Mouse (Mus musculus): ENCODE data around the gene Il23a. TPM values are rescaled to one million over a fixed set of nuclear protein-coding genes. Genes with fewer than 3 reads are reported as not detected.
A peak's percentile ranks its signal among the peaks of the same experiment; 100 is the strongest.
"Not testable (repeated sequence)": the region's sequence is repeated elsewhere in the genome, so short reads cannot be mapped to it uniquely, and the experiment has no call there.

Gene Il23a
- total and polyA plus RNA-seq, 2 experiments from 2014 or later, result 5.2 to 6.8 TPM

- WGBS, result 29% methylated on average over 11 of the region's 11 CpGs
- Histone ChIP-seq H3K9ac (replicated peaks; ENCODE audit: low read depth, low read length) (peak overlapping the region; percentile 21), H3K4me2 (ENCODE audit: low read depth, low read length) (peak overlapping the region; percentile 33), H3K27me3 (ENCODE audit: control insufficient read depth, insufficient read depth, low read length) (no peaks in the 10 kb centered on the region), H3K36me3 (replicated peaks; ENCODE audit: control insufficient read depth, insufficient read depth, low read length) (peaks cover 8% of the 10 kb centered on the region; the same call in 1 of the 2 replicates), H3K9me3 (replicated peaks; ENCODE audit: control insufficient read depth, low read length) (no peaks in the 10 kb centered on the region), H3K27ac (ENCODE audit: low read depth) (peak overlapping the region; percentile 79), H3K4me3 (ENCODE audit: low read depth, low read length) (peak overlapping the region; percentile 14), H3K4me1 (ENCODE audit: control insufficient read depth, insufficient read depth) (peaks cover 24% of the 10 kb centered on the region)
- DNase-seq (ENCODE audit: low spot score) (peak; percentile 85), ATAC-seq (ENCODE audit: insufficient read depth, low read depth) (peak; percentile 92)
- TF ChIP-seq CTCF (IDR thresholded peaks at IDR 0.05; ENCODE audit: low read depth), result no peak
- no peak for TF ChIP-seq EP300 (IDR thresholded peaks at IDR 0.05; ENCODE audit: low read depth)
Observed at GRCm38 (mm10) chr10:128297622-128298021, 930 bp downstream of the Il23a start.

- H3K9me3 ChIP-seq (replicated peaks; ENCODE audit: control insufficient read depth, low read length), result no peaks in the 10 kb centered on the region
- H3K4me1 ChIP-seq (ENCODE audit: control insufficient read depth, insufficient read depth), result peaks cover 20% of the 10 kb centered on the region
- H3K36me3 ChIP-seq (replicated peaks; ENCODE audit: control insufficient read depth, insufficient read depth, low read length), result peaks cover 12% of the 10 kb centered on the region
- H3K27ac ChIP-seq (ENCODE audit: low read depth), result peak overlapping the region; percentile 79
- DNase-seq (ENCODE audit: low spot score) (no peak), ATAC-seq (ENCODE audit: insufficient read depth, low read depth) (peak; percentile 3; the same call in 1 of the 2 replicates)
- H3K4me3 ChIP-seq (ENCODE audit: low read depth, low read length), result peak overlapping the region; percentile 14
- H3K9ac ChIP-seq (replicated peaks; ENCODE audit: low read depth, low read length), result peak overlapping the region; percentile 21; the same call in 1 of the 2 replicates
- no peaks in the 10 kb centered on the region for H3K27me3 ChIP-seq (ENCODE audit: control insufficient read depth, insufficient read depth, low read length)
- TF ChIP-seq EP300 (IDR thresholded peaks at IDR 0.05; ENCODE audit: low read depth), result no peak
- no peak for TF ChIP-seq CTCF (IDR thresholded peaks at IDR 0.05; ENCODE audit: low read depth)
- peak overlapping the region; percentile 33 for H3K4me2 ChIP-seq (ENCODE audit: low read depth, low read length)
- WGBS, result 35% methylated on average over 4 of the region's 4 CpGs
Observed at GRCm38 (mm10) chr10:128297221-128297620, 1.3 kb downstream of the Il23a start.

GRCm38 (mm10) chr10:128296370-128297090 is 2.0 kb downstream of the Il23a start:
- no peak overlapping the region for H3K4me3 ChIP-seq (ENCODE audit: low read depth, low read length)
- DNase-seq (ENCODE audit: low spot score) (no peak), ATAC-seq (ENCODE audit: insufficient read depth, low read depth) (no peak)
- H3K9ac ChIP-seq (replicated peaks; ENCODE audit: low read depth, low read length), result 0 out of 2 replicates have a peak overlapping the region, but pooled peaks have one; percentile 3
- TF ChIP-seq CTCF (IDR thresholded peaks at IDR 0.05; ENCODE audit: low read depth) (no peak), EP300 (IDR thresholded peaks at IDR 0.05; ENCODE audit: low read depth) (no peak)
- H3K36me3 ChIP-seq (replicated peaks; ENCODE audit: control insufficient read depth, insufficient read depth, low read length), result peaks cover 19% of the 10 kb centered on the region
- peak overlapping the region; percentile 79; the same call in 1 of the 2 replicates for H3K27ac ChIP-seq (ENCODE audit: low read depth)
- 74% methylated on average over 13 of the region's 13 CpGs for WGBS
- no peaks in the 10 kb centered on the region for H3K9me3 ChIP-seq (replicated peaks; ENCODE audit: control insufficient read depth, low read length)
- no peaks in the 10 kb centered on the region for H3K27me3 ChIP-seq (ENCODE audit: control insufficient read depth, insufficient read depth, low read length)
- peaks cover 17% of the 10 kb centered on the region; the same call in 1 of the 2 replicates for H3K4me1 ChIP-seq (ENCODE audit: control insufficient read depth, insufficient read depth)
- peak overlapping the region; percentile 33 for H3K4me2 ChIP-seq (ENCODE audit: low read depth, low read length)

GRCm38 (mm10) chr10:128290594-128290993 is 8.0 kb downstream of the Il23a start:
- not testable (repeated sequence) for H3K27me3 ChIP-seq (ENCODE audit: control insufficient read depth, insufficient read depth, low read length); DNase-seq (ENCODE audit: low spot score); ATAC-seq (ENCODE audit: insufficient read depth, low read depth); H3K9ac ChIP-seq (replicated peaks; ENCODE audit: low read depth, low read length); H3K27ac ChIP-seq (ENCODE audit: low read depth); H3K4me2 ChIP-seq (ENCODE audit: low read depth, low read length); H3K4me3 ChIP-seq (ENCODE audit: low read depth, low read length); H3K9me3 ChIP-seq (replicated peaks; ENCODE audit: control insufficient read depth, low read length); H3K4me1 ChIP-seq (ENCODE audit: control insufficient read depth, insufficient read depth)
- H3K36me3 ChIP-seq (replicated peaks; ENCODE audit: control insufficient read depth, insufficient read depth, low read length), result peaks cover 64% of the 10 kb centered on the region
- 86% methylated on average over 1 of the region's 1 CpGs for WGBS

- Histone ChIP-seq H3K4me1 (ENCODE audit: control insufficient read depth, insufficient read depth) (no peaks in the 10 kb centered on the region), H3K4me2 (ENCODE audit: low read depth, low read length) (no peak overlapping the region), H3K9me3 (replicated peaks; ENCODE audit: control insufficient read depth, low read length) (no peaks in the 10 kb centered on the region), H3K4me3 (ENCODE audit: low read depth, low read length) (no peak overlapping the region), H3K9ac (replicated peaks; ENCODE audit: low read depth, low read length) (no peak overlapping the region), H3K27ac (ENCODE audit: low read depth) (no peak overlapping the region), H3K27me3 (ENCODE audit: control insufficient read depth, insufficient read depth, low read length) (no peaks in the 10 kb centered on the region), H3K36me3 (replicated peaks; ENCODE audit: control insufficient read depth, insufficient read depth, low read length) (peaks cover 90% of the 10 kb centered on the region)
- TF ChIP-seq EP300 (IDR thresholded peaks at IDR 0.05; ENCODE audit: low read depth) (no peak), CTCF (IDR thresholded peaks at IDR 0.05; ENCODE audit: low read depth) (peak; percentile 66)
- ATAC-seq (ENCODE audit: insufficient read depth, low read depth) (no peak), DNase-seq (ENCODE audit: low spot score) (peak; percentile 21)
- 64% methylated on average over 31 of the region's 31 CpGs for WGBS
Observed at GRCm38 (mm10) chr10:128283604-128284579, 14.7 kb downstream of the Il23a start.

Measured in heart, postnatal 0 days (tissue).